Mouse (Mus musculus) left cerebral cortex, postnatal 14 days (tissue): ENCODE measurements around the gene Foxe1. TPM values are rescaled to one million over a fixed set of nuclear protein-coding genes. Genes with fewer than 3 reads are reported as not detected.
A peak's percentile ranks its signal among the peaks of the same experiment; 100 is the strongest.

ENCODE experiments used
- DNase-seq, 2 experiments: peaks; one replicate each; pipeline ENCODE4 v3.0.0; 2021 to 2022; ENCODE audit warnings: low spot score in 2 of 2, mixed read lengths in 1 of 2
- intact Hi-C: fragments of 180-260 bp; cut with DNase I; formaldehyde crosslinking; loops from one replicate; pipeline ENCODE4 v1.15.1; 2025
- total RNA-seq, 2 experiments: library from RNA; stranded (reverse); gene quantifications; 2 replicates each; pipeline ENCODE4 v1.2.3; 2021

The Foxe1 gene
- total RNA-seq, 2 experiments from 2014 or later = not detected

GRCm38 (mm10) chr4:46389612-46390341 lies 46.4 kb downstream of the Foxe1 start:
- DNase-seq = peak in 1 of 2 experiments; percentile 31
- intact Hi-C loops = loop anchor here (2.0 to 10.0 kb wide), 2 partner anchors 61 to 265 kb away; partner anchors contain the start of genes Anp32b and Tbc1d2

DNA sequence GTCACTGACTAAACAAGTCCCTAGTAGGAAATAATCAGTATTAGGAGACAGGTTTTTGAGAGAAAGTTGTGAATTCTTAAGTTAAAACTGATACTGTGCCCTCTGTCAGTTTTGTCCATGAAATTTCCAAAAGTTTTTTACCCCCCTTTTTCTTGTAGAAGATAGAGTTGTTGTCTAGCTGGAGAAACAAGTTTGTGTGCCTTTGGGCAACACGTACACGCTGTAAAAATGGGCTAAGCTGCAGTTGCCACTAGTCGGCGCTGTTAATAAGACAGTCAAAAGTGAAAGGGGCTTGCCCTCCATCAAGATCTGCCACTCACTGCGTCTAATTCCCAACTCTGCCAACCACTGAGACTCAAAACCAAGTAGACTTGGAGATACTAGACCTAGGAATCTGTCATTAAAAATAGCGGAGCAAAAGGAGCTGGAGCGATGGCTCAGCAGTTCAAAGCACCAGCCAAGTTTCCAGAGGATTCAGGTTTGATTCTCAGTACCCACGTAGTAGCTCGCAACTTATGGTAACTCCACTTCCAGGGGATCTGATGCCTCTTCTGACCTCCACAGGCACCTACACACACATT lies 47.1 kb downstream of the Foxe1 start:
- peak; percentile 81 to 82 for DNase-seq
- intact Hi-C loops = loop anchor here (10.0 kb wide), 1 partner anchor 264 kb away; the partner anchor contains the start of gene Tbc1d2

DNA sequence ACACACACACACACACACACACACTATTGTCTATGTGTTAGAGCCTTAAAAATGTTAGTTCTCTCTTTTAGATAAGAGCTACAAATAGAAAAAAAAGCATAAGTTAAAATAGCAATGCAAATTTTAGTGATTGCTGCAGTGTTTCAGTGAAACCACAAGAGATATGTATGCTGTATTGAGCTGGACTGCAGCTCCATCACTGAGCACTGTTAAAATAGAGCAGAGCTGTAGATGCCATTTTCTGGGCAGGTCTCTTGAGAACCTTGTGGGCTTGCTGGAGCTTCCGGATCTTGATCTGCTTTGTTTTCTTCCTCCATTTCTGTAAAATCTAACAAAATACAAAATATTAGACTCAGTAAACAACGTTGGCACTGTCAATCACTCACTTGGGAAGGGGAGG lies 51.0 kb downstream of the Foxe1 start:
- intact Hi-C loops = loop anchor here (10.0 kb wide), 1 partner anchor 260 kb away; the partner anchor contains the start of gene Tbc1d2
- no peak for DNase-seq

DNA sequence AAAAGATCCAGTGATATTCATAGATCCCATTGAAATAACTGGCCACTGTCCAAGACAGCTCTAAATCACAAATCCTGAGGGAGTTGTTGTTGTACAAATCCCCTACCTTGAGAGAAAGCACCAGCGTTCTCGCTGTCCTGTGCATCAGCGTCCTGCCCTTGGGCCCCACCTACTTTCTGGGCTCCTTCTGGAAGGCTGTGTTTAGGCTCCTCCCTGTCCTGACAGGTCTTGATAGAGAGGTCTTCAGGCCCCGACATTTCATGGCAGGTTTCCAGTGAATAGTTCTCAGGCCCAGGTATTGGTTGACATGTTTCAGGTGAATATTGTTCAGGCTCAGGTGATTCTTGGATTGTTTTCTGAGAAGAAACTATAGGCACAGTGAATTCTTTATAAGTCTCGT lies 52.3 kb downstream of the Foxe1 start:
- intact Hi-C loops = loop anchor here (10.0 kb wide), 1 partner anchor 259 kb away; the partner anchor contains the start of gene Tbc1d2

More for the DNA sequence above, 52.3 kb downstream of the Foxe1 start:
- DNase-seq = no peak

Other genes starting within 250 kb of the Foxe1 start
- 10 to 100 TPM; 48.8 to 53.2 TPM for gene Ncbp1, start 205.0 kb upstream of the Foxe1 start, total RNA-seq
- gene Tstd2, start 204.9 kb upstream of the Foxe1 start, total RNA-seq = 10 to 100 TPM; 12.9 to 18.1 TPM
- 10 to 100 TPM; 11.5 to 11.8 TPM for gene Xpa, start 147.3 kb upstream of the Foxe1 start, total RNA-seq
- gene Trmo, start 45.8 kb downstream of the Foxe1 start, total RNA-seq = 1 to 10 TPM; 3.2 to 3.7 TPM
- gene Hemgn, start 69.9 kb downstream of the Foxe1 start, total RNA-seq = not detected
- 10 to 100 TPM; 43.7 to 43.9 TPM for gene Anp32b, start 107.3 kb downstream of the Foxe1 start, total RNA-seq
- 10 to 100 TPM; 20.8 to 24.5 TPM for gene Nans, start 145.6 kb downstream of the Foxe1 start, total RNA-seq
- 1 to 10 TPM in 1 of 2 experiments, under 1 TPM in 1; 0.47 to 1.5 TPM for gene Trim14, start 192.5 kb downstream of the Foxe1 start, total RNA-seq